In the genomic region with DNA sequence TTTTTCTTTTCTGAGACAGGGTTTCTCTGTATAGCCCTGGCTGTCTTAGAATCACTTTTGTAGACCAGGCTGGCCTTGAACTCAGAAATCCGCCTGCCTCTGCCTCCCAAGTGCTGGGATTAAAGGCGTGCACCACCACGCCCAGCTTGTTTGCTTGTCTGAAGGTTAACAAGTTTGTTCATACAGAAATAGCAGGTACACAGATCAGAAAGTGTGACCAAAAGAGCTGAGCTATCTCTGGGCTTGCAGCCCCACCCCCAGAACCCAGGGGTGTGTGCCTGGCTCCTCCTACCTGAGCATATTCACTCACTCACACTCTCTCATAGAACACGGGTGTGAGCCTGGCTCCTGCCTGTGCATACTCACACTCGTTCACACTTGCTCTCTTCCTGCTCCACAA, we compare ENCODE assay signal across 34 mouse cellular contexts.
"Had no signal": no experiment of that assay in that cellular context is flagged by ENCODE, and none has a peak within 500 bp of the region (broad histone marks: within the 10 kb centered on the region; RNA-seq: fewer than 3 reads in every experiment).

No protein-coding gene starts in this region.

- DNase-seq: heart, postnatal 10 days; heart, postnatal 14 days; heart, postnatal 36 days; heart, postnatal 4 days; kidney, adult 11 months; kidney, adult 18-20 months; kidney, adult 2 months; kidney, adult 8-10 months; kidney, adult 9 months; kidney, postnatal 10 days; kidney, postnatal 14 days; kidney, postnatal 25 days; kidney, postnatal 36 days; kidney, postnatal 4 days; layer of hippocampus, adult 9-11 months; layer of hippocampus, postnatal 36 days had no signal

- H3K9me3 ChIP-seq: heart, embryonic 12.5 days; heart, embryonic 13.5 days; heart, embryonic 15.5 days; hindbrain, embryonic 10.5 days; hindbrain, embryonic 12.5 days; hindbrain, embryonic 13.5 days; hindbrain, embryonic 15.5 days; intestine, embryonic 15.5 days; kidney, embryonic 15.5 days had no signal

- H3K4me3 ChIP-seq: heart, embryonic 12.5 days; heart, embryonic 13.5 days; heart, embryonic 15.5 days; hindbrain, embryonic 10.5 days; hindbrain, embryonic 12.5 days; hindbrain, embryonic 13.5 days; hindbrain, embryonic 15.5 days; intestine, embryonic 15.5 days; kidney, embryonic 15.5 days; layer of hippocampus, adult 2 months; left cerebral cortex, adult 2 months had no signal

- H3K36me3 ChIP-seq: heart, embryonic 12.5 days; heart, embryonic 15.5 days; hindbrain, embryonic 10.5 days; hindbrain, embryonic 12.5 days; hindbrain, embryonic 13.5 days; hindbrain, embryonic 15.5 days; intestine, embryonic 15.5 days; kidney, embryonic 15.5 days had no signal

- H3K9ac ChIP-seq: heart, embryonic 12.5 days; heart, embryonic 13.5 days; heart, embryonic 15.5 days; hindbrain, embryonic 12.5 days; hindbrain, embryonic 13.5 days; hindbrain, embryonic 14.5 days; hindbrain, embryonic 15.5 days; intestine, embryonic 15.5 days; kidney, embryonic 15.5 days had no signal

- ATAC-seq: hindbrain, embryonic 16.5 days; hindbrain, postnatal 0 days; inflammation-experienced regulatory T-cells, adult 6 months; intestine, embryonic 15.5 days; intestine, embryonic 16.5 days; intestine, postnatal 0 days had no signal

- H3K27ac ChIP-seq: heart, embryonic 13.5 days; heart, embryonic 15.5 days; hindbrain, embryonic 10.5 days; hindbrain, embryonic 12.5 days; hindbrain, embryonic 13.5 days; hindbrain, embryonic 14.5 days; hindbrain, embryonic 15.5 days; hindbrain, postnatal 0 days; intestine, embryonic 15.5 days; kidney, embryonic 15.5 days; kidney, postnatal 0 days; layer of hippocampus, adult 2 months; left cerebral cortex, adult 2 months had no signal

- H3K4me1 ChIP-seq: hindbrain, embryonic 15.5 days had no signal
